Mouse (Mus musculus) adrenal gland, postnatal 25 days (tissue): ENCODE data around the gene 4930453N24Rik. TPM values are rescaled to one million over a fixed set of nuclear protein-coding genes. Genes with fewer than 3 reads are reported as not detected.

Experiments used
- DNase-seq: peaks from one replicate; pipeline ENCODE4 v3.0.0; 2021; ENCODE audit warnings: mixed read lengths
- long read RNA-seq: library from polyadenylated mRNA; stranded (forward); transcript quantifications from one replicate; pipeline ENCODE4 v2.0.0, GENCODE M21; 2021
- total RNA-seq: library from RNA; stranded (reverse); gene quantifications from 2 replicates; pipeline ENCODE4 v1.2.3, GENCODE M21; 2021

The 4930453N24Rik gene
- total RNA-seq: 29.5 and 36.7 TPM in 2 replicates
- long read RNA-seq, full-length matches to known transcripts: 18 of 24 reads
- long read RNA-seq, partial matches to known transcripts: 0 of 24 reads
- long read RNA-seq, other reads (novel, unspliced or antisense): 6 of 24 reads

DNA sequence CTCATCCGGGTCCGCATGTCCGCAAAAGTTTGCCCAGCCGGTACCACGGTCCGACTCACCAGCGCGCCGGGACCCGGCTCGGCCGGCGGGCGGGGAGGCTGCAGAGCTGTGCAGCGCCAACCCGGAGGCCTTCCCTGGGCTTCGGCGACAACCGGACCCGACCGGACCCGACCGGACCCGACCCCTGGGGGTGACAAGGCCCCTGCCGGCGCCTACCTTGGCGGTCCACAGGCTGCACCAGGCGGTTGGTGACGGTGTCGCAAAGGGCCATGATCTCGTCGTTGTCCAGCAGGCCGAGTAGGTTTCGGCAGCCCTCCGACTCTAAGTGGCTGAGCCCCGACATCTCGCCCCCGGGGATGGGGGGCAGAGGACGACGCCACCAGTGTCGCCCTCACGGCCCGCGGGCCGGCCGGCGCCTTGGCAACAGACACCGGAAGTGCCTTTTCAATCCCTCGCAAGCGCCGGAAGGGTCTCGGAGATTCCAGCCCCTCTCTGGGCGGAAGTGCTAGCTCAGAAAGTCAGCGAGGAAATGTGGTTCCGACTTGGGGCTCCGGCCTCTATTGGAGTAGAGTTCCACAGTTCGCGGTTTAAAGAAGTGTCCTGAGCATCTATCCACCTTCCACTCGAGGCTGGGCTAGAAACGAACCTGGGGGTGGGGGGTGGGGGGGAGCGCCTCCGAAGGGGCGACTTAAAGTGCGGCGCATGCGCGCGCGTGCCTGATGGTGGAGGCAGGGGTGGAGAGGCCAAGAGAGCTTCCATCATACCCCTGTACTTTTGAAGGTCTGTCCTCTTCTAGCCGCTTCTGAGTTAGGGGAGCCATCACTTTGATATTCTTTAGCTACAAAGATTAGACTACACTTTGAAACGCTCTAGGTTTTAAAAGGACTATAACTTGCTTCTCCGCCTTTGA is at the start of gene 4930453N24Rik:
TSS of gene 4930453N24Rik (minus strand) at position 641 of the 910 bp plus-strand sequence.
- peak; percentile 86 for DNase-seq

DNA sequence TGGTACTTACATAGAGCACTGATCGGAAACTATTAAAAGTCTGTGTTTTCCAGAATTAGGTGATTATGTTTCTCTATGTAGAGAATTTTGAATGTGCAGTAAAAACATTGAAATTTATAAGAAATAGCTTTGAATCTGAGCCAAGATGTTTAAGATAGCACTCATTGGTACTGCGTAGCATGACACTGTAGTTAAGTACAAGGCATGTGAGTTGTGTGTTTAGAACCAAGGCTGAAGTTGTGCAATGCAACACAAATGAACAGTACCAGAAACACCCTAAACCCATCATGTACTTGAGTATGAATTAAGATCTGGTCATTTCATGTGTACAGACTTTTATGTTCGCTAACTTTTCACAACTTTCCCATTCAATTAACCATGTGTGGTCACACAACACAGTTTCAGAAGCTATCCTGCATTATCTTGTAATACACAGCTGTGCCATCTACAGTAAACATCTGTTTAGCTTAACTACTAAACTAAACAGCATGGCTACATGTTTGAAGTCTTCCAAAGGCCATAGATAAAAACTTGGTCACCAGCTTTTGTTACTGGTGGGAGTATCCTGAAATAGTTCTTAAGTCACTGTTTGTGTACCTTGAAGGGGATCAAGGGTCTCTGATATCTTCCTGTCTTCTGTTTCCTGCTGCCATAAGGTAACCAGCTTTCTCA is 46.3 kb upstream of the 4930453N24Rik start:
- DNase-seq: no peak

DNA sequence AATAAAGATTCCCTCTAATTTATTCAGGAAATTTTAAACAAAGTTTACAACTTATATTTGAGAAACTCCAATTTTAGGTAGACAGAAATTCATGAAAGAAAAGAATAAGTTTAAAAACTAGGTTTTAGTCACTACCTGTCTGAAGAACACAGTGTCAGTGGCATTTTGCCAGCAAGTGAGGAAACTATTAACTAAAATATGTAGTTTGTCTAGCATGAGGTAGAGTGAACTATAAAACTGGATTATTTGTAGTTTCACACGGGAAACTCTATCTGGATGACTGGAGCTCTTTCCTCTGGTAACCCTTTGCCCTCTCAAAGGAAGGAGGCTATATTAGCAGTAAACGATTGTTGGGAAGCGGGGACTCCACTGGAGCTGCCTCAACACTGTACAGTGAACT is 32.1 kb upstream of the 4930453N24Rik start:
- no peak for DNase-seq

DNA sequence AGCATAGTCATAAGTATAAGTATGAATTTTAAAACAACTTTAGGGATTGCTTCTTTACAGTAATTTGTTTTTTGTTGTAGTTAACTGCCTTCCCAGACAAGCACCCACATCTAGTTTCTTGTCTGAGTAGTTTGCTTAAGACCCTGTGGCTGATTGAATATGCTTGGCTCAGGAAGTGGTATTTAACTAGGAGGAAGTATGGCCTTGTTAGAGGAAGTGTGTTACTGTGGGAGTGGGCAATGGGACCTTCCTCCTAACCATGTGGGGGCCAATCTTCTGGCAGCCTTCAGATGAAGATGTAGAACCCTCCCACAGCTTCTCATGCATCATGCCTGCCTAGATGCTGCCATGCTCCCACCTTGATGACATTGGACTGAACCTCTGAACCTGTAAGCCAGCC is 30.7 kb upstream of the 4930453N24Rik start:
- DNase-seq: no peak

DNA sequence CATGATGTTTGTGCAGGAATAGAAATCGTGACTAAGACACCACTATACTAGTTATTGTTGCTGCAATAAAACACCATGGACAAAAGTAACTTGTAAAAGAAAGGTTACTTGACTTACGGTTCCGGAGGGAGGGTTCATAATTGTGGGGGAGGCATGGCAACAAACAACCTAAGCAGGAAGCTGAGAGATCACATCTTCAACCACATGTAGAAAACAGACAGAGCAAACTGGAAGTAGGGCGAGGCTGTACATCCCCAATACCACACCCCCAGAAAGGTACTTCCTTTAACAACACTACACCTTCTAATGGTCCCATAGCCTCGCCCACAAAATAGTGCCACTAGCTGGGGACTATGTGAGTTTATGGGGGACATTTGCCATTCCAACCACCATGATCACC is 29.4 kb upstream of the 4930453N24Rik start:
- no peak for DNase-seq

DNA sequence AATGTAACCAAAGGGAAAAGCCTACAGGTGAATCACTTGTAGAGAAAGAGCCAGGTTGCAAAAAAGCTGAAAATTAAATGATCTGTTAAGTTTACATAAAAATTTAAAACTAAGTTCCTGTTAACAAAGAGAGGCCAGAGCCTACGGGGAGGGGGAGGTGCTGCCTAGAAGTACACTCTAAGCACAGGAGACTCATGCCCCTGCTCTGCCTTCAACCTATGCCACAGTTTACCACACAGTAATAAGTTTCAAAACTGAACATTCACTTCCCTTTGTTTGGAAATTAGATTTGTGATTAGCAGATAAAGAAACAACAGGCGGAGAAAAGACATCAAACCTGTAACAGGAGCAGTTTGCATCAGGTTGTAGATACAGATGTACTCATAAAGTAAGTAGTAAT is 23.8 kb upstream of the 4930453N24Rik start:
- DNase-seq: no peak

DNA sequence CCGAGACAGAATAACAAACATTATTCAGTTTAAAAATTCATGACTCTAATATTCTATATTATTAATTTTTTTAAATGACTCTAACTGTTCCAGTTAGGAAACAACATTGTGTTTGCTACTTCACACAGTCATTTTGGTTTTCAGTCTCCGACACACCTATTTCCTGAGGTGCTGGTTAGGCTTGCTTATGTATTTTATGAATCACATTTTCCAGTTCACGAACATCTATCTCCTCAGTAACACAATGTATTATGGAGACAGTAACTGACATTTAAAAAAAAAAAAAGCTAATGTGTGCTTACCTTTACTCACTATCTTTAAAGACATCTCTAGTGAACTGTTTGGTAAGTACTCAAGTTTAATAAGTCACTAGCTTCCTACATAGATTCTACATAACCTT is 18.7 kb upstream of the 4930453N24Rik start:
- no peak for DNase-seq

DNA sequence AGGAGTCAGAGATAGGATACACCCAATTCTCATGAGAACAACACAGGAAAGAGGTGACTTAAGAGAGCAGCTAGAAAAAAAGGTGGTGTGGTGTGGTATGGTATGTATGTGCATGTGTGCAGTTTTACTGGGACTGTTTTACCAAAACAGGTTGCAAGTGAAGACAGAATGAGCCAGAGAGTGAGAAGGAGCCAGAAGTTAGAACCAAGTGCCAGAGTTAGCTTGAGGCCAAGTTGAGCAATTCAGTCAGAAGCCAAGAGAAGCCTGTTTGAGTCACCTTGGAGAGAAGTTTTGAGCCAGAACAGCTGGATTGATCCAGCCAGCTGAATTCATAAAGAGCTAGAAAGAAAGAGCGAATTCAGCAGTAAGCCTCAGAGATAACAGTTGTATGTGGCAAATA is 4.6 kb upstream of the 4930453N24Rik start:
- DNase-seq: no peak

DNA sequence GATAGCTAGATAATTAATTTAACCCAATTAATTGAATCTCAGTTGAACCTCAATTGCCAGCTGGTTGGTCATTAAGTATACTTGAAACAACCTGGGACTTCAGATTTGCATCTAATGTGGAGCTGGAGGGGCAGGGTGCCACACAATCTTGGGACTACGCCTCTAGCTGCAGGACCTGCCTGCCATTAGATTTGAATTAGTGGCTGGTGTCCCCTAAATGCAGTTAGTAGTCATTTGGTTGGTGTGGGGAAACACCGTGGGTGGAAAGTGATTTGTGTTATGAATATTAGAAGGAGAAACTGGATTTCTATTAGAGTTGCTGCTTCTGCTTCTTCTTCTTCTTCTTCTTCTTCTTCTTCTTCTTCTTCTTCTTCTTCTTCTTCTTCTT is 464 bp upstream of the 4930453N24Rik start:
- no peak for DNase-seq

DNA sequence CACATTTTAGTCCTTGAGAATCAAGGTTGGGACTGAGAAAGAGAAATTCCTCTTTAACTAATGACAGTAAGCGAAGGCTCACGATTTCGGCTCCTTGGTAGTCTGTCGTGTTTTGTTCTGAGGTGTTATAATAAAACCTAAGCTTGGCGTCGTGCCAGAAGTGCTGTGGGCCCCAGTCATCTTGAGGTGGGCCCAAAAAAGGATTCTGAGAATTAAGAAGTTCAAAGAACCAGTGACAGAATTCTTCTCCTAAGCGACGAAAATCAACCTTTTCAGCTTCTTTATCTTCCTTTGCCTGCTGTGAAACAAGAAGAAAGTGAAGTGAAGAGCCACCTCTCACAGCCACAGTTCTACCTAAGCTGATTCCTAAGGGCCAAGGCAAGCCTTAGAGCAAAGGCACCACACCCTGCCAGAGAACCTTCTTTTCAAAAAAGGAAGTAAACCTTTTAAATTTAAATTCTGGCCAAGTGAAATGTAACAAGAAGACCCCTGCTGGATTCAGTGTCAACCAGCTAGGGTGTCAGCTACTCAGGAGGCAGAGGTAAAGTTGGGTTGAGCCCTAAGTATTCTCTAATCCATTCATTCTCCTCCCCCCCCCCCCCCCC is 4.2 kb downstream of the 4930453N24Rik start:
- no peak for DNase-seq

DNA sequence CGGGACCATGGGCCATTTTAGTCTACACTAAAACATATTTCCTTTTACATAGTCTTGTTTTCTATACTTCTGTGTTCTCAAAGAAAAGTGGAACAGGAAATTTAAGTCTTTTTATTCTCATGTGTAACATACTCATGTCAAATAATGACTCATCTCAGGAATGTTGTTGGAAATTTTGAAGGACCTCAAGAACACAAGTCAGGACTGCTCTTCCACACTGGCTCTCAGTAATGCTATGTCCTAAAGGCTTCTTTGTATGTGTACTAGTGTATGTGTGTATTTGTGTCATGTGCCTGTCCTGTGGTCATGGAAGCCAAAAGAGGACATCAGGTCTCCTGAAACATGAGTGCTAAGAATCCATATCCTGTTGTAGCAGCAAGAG is 11.7 kb downstream of the 4930453N24Rik start:
- DNase-seq: no peak

DNA sequence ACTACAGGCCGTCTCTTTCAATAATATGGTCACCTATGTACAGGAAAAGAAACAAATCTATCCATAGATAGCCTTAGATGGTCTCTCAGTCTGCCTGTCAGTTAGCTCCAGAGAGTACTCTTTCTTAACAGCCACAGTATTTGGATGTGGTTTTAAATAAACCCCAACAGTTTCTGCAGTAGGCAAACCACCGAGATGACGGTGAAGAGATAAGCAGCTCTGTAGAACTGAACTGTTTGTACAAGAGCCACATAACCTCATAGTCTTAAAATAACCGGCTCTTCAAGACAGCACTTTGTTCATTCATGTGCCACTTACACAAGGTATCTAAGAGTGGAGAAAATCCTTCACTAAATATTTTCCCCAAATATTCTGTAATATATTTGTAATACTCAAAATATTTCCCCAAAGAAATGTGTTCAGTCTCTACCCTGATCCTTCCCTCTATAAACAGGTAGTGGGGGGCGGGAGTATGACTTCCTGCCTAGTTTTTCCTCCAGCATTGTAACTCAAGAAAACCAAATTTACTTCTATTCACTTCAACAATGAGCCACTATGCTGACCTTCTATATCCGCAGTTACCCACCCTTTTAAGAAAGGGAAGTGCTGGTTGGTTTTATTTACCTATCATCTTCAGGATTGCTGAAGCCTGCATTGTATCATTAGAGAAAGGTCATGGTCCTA is 12.3 kb downstream of the 4930453N24Rik start:
- no peak for DNase-seq

DNA sequence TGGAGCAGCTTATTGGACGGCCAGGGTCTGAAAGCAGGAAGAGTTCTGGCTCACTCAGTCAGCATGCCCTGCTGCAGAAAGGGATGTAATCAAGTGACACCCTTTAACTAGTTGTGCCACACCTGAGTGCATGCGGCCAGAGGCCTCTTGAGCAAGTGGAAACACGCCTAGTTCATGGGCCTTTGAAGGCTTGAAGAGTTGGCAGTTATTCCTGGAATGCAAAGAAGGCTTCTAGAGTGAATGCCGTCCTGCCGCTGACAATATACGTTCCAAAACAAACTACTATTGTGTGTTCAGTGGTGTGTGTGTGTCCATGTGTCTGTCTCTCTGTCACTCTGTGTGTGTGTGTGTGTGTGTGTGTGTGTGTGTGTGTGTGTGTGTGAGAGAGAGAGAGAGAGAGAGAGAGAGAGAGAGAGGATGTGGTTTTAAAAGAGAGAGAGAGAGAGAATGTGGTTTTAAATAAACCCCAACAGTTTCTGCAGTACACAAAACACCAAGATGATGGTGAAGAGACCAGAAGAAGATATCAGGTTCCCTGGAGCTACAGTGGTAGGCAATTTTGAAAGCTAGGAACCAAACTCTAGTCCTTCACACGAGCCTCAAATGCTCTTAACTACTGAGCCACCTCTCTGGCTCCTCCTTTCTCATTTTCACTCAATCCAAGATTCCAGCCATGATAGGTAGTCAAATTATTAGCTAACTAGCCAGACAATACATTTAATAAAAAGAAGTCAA is 13.1 kb downstream of the 4930453N24Rik start:
- DNase-seq: no peak

DNA sequence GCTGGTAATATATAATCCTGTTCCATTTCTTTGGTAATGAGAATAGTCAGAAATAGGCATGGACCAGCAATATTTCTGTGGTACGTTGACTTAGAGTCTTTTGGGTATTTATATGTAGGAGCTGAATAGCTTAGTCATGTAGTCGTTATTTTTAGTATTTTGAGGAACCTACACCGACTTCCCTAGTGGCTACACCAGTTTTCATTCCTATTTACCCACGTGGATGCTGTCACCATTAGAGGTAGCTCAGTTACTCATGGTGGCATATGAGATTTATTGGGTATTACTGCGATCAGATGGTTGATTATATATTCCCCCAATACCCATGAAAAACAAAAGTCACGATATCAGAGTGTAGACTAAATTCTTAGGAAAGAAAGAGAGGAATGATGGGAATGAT is 14.6 kb downstream of the 4930453N24Rik start:
- DNase-seq: no peak

DNA sequence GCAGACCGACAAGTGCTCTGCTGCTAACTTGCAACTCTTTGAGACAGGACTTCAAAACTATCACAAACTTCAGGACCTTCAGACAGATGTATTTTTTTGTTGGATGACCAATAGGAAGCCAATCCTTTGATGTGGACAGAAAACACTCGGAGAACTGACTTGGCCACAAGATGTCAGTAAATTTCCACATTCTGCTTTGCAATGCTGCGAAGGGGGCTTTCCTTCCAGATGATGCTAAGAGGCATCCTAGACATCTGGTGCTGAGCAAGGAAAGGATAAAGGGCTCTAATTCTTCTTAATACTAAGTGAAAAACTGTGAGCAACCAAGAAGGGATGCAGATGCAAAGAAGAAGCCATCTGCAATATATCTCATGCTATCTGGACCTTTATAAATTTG is 16.2 kb downstream of the 4930453N24Rik start:
- DNase-seq: no peak

DNA sequence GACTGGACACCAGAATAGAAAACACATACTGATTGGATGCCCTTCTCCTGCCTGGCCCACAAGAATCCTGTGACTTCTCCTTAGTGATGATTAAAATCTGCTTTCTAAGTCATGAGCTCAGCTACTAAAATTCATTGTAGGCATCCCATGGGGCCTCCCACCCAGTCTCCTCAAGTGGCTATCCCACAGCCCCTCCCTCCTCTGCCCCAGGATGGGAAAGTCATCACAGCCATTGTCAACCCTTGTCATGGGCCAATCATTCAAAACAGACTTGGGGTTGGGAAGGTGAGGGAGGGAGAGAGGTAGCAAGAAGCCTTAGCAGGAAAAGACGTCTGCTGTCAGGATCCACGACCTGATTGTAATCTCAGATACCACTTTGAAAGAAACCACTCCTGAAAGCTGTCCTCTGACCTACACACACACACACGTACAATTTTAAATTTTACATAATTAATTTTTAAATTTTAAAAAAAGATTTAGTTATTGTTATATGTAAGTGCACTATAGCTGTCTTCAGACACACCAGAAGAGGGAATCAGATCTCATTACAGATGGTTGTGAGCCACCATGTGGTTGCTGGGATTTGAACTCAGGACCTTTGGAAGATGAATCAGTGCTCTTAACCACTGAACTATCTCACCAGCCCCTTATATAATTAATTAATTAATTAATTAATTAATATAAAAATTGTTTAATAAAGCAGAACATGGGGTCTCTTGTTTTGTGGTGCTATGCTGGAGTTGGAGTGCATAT is 16.8 kb downstream of the 4930453N24Rik start:
- no peak for DNase-seq

DNA sequence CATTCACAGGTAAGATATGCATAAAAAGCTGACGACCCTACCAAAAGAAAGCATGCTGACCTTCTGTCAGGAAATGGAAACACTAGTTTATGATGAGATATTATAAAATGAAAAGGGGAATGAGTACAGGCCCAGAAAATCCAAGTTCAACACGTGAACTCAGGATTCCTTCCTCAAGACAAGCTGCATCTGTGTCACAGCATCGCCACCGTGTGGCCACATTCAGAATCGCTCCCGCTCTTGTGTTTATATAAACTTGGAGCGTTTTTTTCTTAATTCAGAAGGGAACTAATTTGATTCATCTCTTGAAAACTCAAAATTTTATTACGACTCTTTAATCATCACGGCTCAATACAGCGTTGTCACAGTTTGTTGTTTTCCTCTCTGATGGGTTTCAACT is 22.7 kb downstream of the 4930453N24Rik start:
- DNase-seq: peak; percentile 70

DNA sequence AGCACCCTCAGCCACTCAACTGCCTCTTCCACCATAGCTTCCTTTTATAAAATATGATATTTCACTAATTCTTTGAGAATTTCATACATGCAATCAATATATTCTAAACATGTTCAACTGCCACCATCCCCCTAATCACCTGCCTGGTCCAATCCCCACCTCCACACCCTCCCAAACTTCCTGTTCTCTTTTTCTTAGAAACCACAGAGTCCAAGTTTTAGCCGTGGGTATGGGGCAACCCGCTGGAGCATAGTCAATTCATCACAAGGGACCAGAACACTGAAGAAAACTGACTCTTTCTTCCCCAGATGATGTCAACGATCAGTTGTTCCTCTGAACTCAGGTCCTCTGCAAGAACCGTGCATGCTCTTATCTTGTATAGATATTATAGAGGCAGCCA is 25.9 kb downstream of the 4930453N24Rik start:
- no peak for DNase-seq

DNA sequence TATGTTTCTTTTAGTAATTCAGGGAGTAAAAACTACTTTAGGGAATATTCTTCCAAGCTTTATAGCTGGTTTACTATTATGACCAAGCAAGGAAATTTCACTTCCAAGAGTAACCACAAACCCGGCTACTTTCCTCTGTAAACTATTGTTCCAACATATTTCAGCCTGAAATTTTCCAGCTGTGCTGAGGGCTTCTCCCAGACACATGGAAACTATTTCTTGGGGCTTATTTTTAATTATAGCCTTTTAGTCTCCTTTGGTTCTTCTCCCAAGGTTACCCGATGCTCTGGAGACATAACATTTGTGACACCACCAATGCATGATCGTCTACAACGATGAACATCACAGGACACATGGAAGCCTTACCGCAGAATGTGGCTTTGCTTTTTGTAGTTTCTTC is 33.7 kb downstream of the 4930453N24Rik start:
- no peak for DNase-seq

DNA sequence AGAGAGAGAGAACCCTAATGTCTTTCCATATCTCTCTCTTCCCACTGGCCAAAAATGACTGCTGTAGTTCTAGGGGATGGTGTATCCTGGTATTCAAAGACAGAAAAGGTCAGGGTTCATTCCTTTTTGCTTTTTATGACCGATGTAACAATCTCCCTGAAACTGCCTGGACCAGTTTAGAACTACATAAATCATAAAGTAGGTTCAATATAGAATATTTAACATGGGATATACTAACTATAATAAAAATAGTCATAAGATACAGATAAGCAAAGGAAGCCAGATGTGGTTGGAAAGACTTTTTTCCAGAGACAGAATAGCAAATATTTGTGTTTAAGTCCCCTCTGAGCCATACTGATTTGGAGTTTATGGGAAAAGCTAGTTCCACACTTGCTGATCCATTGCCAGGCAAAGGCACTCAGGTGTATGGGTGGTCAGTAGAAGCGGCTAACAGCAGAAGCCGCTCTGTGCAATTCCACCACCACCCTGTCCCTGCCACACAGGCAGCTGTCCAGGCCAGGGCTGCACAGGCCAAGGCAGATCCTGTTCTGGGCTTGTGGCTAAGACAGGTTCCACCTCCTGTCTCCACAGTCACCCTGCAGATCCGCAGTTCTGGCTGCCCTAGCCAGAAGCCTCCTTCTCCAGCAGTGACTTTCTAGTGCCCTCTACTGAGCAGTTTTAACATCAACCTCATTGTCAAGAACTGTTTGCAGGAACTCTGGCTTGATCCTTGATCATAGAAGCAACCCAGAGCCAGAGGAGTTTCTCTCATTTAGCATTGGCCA is 47.5 kb downstream of the 4930453N24Rik start:
- DNase-seq: peak; percentile 30
